Mouse (Mus musculus): Measurements from ENCODE around the gene Ago4.

- TF ChIP-seq EP300 (IDR thresholded peaks at IDR 0.05; ENCODE audit: low read depth) (no peak), CTCF (IDR thresholded peaks at IDR 0.05; ENCODE audit: low read depth) (no peak)
Measured at GRCm38 (mm10) chr4:126577920-126578319, 44.6 kb upstream of the Ago4 start.

Data from liver, postnatal 0 days (tissue).